Mouse (Mus musculus) heart, embryonic 14.5 days (tissue): ENCODE measurements around the gene Helz. TPM values are rescaled to one million over a fixed set of nuclear protein-coding genes. Genes with fewer than 3 reads are reported as not detected.

Experiments
- ATAC-seq: fragments of 200-750 bp; cut with Nextera tagmentation; 2 replicates; pipeline ENCODE4 v1.8.0; 2017; ENCODE audit warnings: low read depth, moderate TSS enrichment; ENCODE audit not compliant: insufficient number of reproducible peaks, insufficient read depth, low FRiP score
- H3K27ac ChIP-seq, 2 experiments: fragments of 200-500 bp in 1 of 2; fragments of 300-500 bp in 1 of 2; sonication (generic) in 1 of 2; replicated peaks in 1 of 2; 2 replicates each; pipeline ENCODE4 v1.5.1; 2012 to 2014; ENCODE audit warnings: low read depth in 2 of 2, low read length in 2 of 2, control low read depth in 1 of 2, mild to moderate bottlenecking in 1 of 2, mixed read lengths in 1 of 2; ENCODE audit not compliant: control insufficient read depth in 1 of 2, insufficient read depth in 1 of 2
- H3K27me3 ChIP-seq: fragments of 300-500 bp; sonication (generic); 2 replicates; pipeline ENCODE4 v1.6.1; 2014; ENCODE audit warnings: mild to moderate bottlenecking, low read length, control low read depth; ENCODE audit not compliant: control insufficient read depth, insufficient read depth
- H3K36me3 ChIP-seq: fragments of 300-500 bp; sonication (generic); 2 replicates; pipeline ENCODE4 v1.6.1; 2014; ENCODE audit warnings: mild to moderate bottlenecking, control low read depth, low read length, mixed read lengths; ENCODE audit not compliant: control insufficient read depth, insufficient read depth
- H3K4me1 ChIP-seq, 2 experiments: fragments of 200-500 bp in 1 of 2; fragments of 300-500 bp in 1 of 2; sonication (generic) in 1 of 2; 2 replicates each; pipeline ENCODE4 v1.6.1; 2012 to 2014; ENCODE audit warnings: low read length in 2 of 2, control low read depth in 1 of 2, mixed read lengths in 1 of 2; ENCODE audit not compliant: control insufficient read depth in 2 of 2, insufficient read depth in 2 of 2
- H3K4me2 ChIP-seq: fragments of 300-500 bp; sonication (generic); 2 replicates; pipeline ENCODE4 v1.6.1; 2014; ENCODE audit warnings: mild to moderate bottlenecking, low read length
- H3K4me3 ChIP-seq, 2 experiments: fragments of 200-500 bp in 1 of 2; fragments of 300-500 bp in 1 of 2; sonication (generic) in 1 of 2; 2 replicates each; pipeline ENCODE4 v1.5.1; 2012 to 2014; ENCODE audit warnings: low read length in 2 of 2, mild to moderate bottlenecking in 2 of 2, control low read depth in 1 of 2, low read depth in 1 of 2, moderate library complexity in 1 of 2; ENCODE audit not compliant: control insufficient read depth in 1 of 2, insufficient read depth in 1 of 2
- H3K9ac ChIP-seq: fragments of 300-500 bp; sonication (generic); 2 replicates; pipeline ENCODE4 v1.6.1; 2014; ENCODE audit warnings: mild to moderate bottlenecking, low read length
- H3K9me3 ChIP-seq: fragments of 300-500 bp; sonication (generic); 2 replicates; pipeline ENCODE4 v1.6.1; 2016; ENCODE audit warnings: low read length, control low read depth; ENCODE audit not compliant: control insufficient read depth
- WGBS: fragments of 180-500 bp; shearing (Covaris S2); extraction: QIAGEN DNeasy Blood & Tissue Kit; methylation state at CpG from one replicate; pipeline ENCODE4 v1.1.7; 2014; 5-methylcytosine and 5-hydroxymethylcytosine counted together
- polyA plus RNA-seq: library from polyadenylated mRNA; unstranded; fragments of >200 nt; fragmentation: Nextera tagmentation; extraction: Ambion mirVana; gene quantifications from 2 replicates; pipeline ENCODE4 v1.2.1, GENCODE M21; 2014

Helz gene
- polyA plus RNA-seq, 1 experiment from 2014 or later, result 17.5 TPM

- H3K27me3 ChIP-seq, result no peaks in the 10 kb centered on the region
- peaks cover 11 to 13% of the 10 kb centered on the region in 2 experiments; a peak in 3 of 4 replicates for H3K4me1 ChIP-seq
- ATAC-seq, result no peak
- H3K36me3 ChIP-seq, result no peaks in the 10 kb centered on the region
- H3K9ac ChIP-seq, result no peak overlapping the region
- no peaks in the 10 kb centered on the region for H3K9me3 ChIP-seq
- no peak overlapping the region for H3K4me2 ChIP-seq
- H3K4me3 ChIP-seq, result no peak overlapping the region
- no peak overlapping the region for H3K27ac ChIP-seq
- 55% methylated on average over 10 of the region's 10 CpGs for WGBS
Observed at GRCm38 (mm10) chr11:107513047-107513446, 34.7 kb upstream of the Helz start.

GRCm38 (mm10) chr11:107516387-107516786 lies 31.3 kb upstream of the Helz start:
- no peaks in the 10 kb centered on the region for H3K9me3 ChIP-seq
- H3K9ac ChIP-seq, result no peak overlapping the region
- no peak overlapping the region for H3K4me3 ChIP-seq
- no peak for ATAC-seq
- H3K36me3 ChIP-seq, result no peaks in the 10 kb centered on the region
- no peaks in the 10 kb centered on the region for H3K27me3 ChIP-seq
- peaks cover 3 to 7% of the 10 kb centered on the region in 2 experiments; a peak in 2 of 4 replicates for H3K4me1 ChIP-seq
- no peak overlapping the region for H3K4me2 ChIP-seq
- H3K27ac ChIP-seq, result no peak overlapping the region
- WGBS, result 96% methylated on average over 2 of the region's 2 CpGs

- H3K9me3 ChIP-seq, result no peaks in the 10 kb centered on the region
- no peaks in the 10 kb centered on the region for H3K4me1 ChIP-seq
- H3K27ac ChIP-seq, result no peak overlapping the region
- no peaks in the 10 kb centered on the region for H3K36me3 ChIP-seq
- H3K4me2 ChIP-seq, result no peak overlapping the region
- WGBS, result 71% methylated on average over 5 of the region's 5 CpGs
- no peak overlapping the region for H3K4me3 ChIP-seq
- H3K9ac ChIP-seq, result no peak overlapping the region
- no peaks in the 10 kb centered on the region for H3K27me3 ChIP-seq
- ATAC-seq, result no peak
Observed at GRCm38 (mm10) chr11:107518645-107519429, 28.9 kb upstream of the Helz start.

GRCm38 (mm10) chr11:107521153-107521552 lies 26.6 kb upstream of the Helz start:
- no peak for ATAC-seq
- 65% methylated on average over 1 of the region's 1 CpGs for WGBS
- Histone ChIP-seq H3K27ac (no peak overlapping the region), H3K9me3 (no peaks in the 10 kb centered on the region), H3K36me3 (no peaks in the 10 kb centered on the region), H3K27me3 (no peaks in the 10 kb centered on the region), H3K9ac (no peak overlapping the region), H3K4me3 (no peak overlapping the region), H3K4me1 (no peaks in the 10 kb centered on the region), H3K4me2 (no peak overlapping the region)

GRCm38 (mm10) chr11:107524966-107525365 lies 22.8 kb upstream of the Helz start:
- 81% methylated on average over 1 of the region's 1 CpGs for WGBS
- no peak for ATAC-seq
- H3K4me3 ChIP-seq, result no peak overlapping the region
- H3K27me3 ChIP-seq, result no peaks in the 10 kb centered on the region
- H3K4me1 ChIP-seq, result peaks cover 0 to 3% of the 10 kb centered on the region in 2 experiments; a peak in 1 of 4 replicates
- no peak overlapping the region for H3K9ac ChIP-seq
- H3K36me3 ChIP-seq, result no peaks in the 10 kb centered on the region
- no peak overlapping the region for H3K4me2 ChIP-seq
- no peaks in the 10 kb centered on the region for H3K9me3 ChIP-seq
- H3K27ac ChIP-seq, result no peak overlapping the region

- no peaks in the 10 kb centered on the region for H3K36me3 ChIP-seq
- H3K27me3 ChIP-seq, result no peaks in the 10 kb centered on the region
- ATAC-seq, result no peak
- no peak overlapping the region for H3K4me2 ChIP-seq
- no peak overlapping the region for H3K9ac ChIP-seq
- H3K4me1 ChIP-seq, result peaks cover 0 to 3% of the 10 kb centered on the region in 2 experiments; a peak in 1 of 4 replicates
- H3K4me3 ChIP-seq, result no peak overlapping the region
- 63% methylated on average over 3 of the region's 3 CpGs for WGBS
- H3K27ac ChIP-seq, result no peak overlapping the region; a peak in 1 of 4 replicates
- H3K9me3 ChIP-seq, result no peaks in the 10 kb centered on the region
Observed at GRCm38 (mm10) chr11:107527632-107528031, 20.1 kb upstream of the Helz start.

GRCm38 (mm10) chr11:107529320-107529719 lies 18.4 kb upstream of the Helz start:
- 32% methylated on average over 8 of the region's 8 CpGs for WGBS
- Histone ChIP-seq H3K4me1 (peaks cover 0 to 3% of the 10 kb centered on the region in 2 experiments; a peak in 1 of 4 replicates), H3K4me3 (no peak overlapping the region), H3K9ac (no peak overlapping the region), H3K27ac (peak overlapping the region; percentile 72 to 78), H3K36me3 (no peaks in the 10 kb centered on the region), H3K9me3 (no peaks in the 10 kb centered on the region), H3K27me3 (no peaks in the 10 kb centered on the region), H3K4me2 (no peak overlapping the region)
- ATAC-seq, result peak; percentile 73; the same call in 1 of the 2 replicates
